Mouse (Mus musculus): ENCODE measurements at regions not wholly inside any gene's neighbourhood (a gene's known extent, or its start where the extent isn't known, plus 50 kb on each side); places are given as distances from the start of the nearest gene placed in this dataset.

- no peak for DNase-seq
These were observed 70.3 kb downstream of the Pctp start for GRCm38 (mm10) chr11:89932231-89932865.

GRCm38 (mm10) chr11:89929115-89929988 lies 73.3 kb downstream of the Pctp start:
- DNase-seq = no peak

GRCm38 (mm10) chr11:89927483-89928156 lies 75.1 kb downstream of the Pctp start:
- no peak for DNase-seq

- peak; percentile 20 for DNase-seq
These were observed 80.1 kb downstream of the Pctp start for GRCm38 (mm10) chr11:89922551-89922950.

- peak; percentile 62 for DNase-seq
These were observed 81.5 kb downstream of the Pctp start for GRCm38 (mm10) chr11:89921146-89921545.

- DNase-seq = no peak
These were observed 86.9 kb downstream of the Pctp start for GRCm38 (mm10) chr11:89915795-89916194.

- DNase-seq = no peak
These were observed 88.1 kb downstream of the Pctp start for GRCm38 (mm10) chr11:89914577-89914976.

GRCm38 (mm10) chr11:89901241-89901740 lies 101.4 kb downstream of the Pctp start:
- no peak for DNase-seq

GRCm38 (mm10) chr11:89898516-89898915 lies 104.2 kb downstream of the Pctp start:
- DNase-seq = no peak

- DNase-seq = no peak
These were observed 105.8 kb downstream of the Pctp start for GRCm38 (mm10) chr11:89896854-89897253.

GRCm38 (mm10) chr11:89871587-89871986 lies 94.1 kb upstream of the Ankfn1 start:
- no peak for DNase-seq

GRCm38 (mm10) chr11:89867575-89867974 lies 90.1 kb upstream of the Ankfn1 start:
- no peak for DNase-seq

GRCm38 (mm10) chr11:89856184-89856769 lies 78.8 kb upstream of the Ankfn1 start:
- no peak for DNase-seq

GRCm38 (mm10) chr11:89841853-89842252 lies 64.4 kb upstream of the Ankfn1 start:
- DNase-seq = no peak

- DNase-seq = peak; percentile 60
These were observed 62.3 kb upstream of the Ankfn1 start for GRCm38 (mm10) chr11:89839671-89840327.

GRCm38 (mm10) chr11:89837995-89838394 lies 60.5 kb upstream of the Ankfn1 start:
- DNase-seq = no peak

GRCm38 (mm10) chr11:89836897-89837296 lies 59.4 kb upstream of the Ankfn1 start:
- DNase-seq = no peak

- DNase-seq = no peak
These were observed 56.6 kb upstream of the Ankfn1 start for GRCm38 (mm10) chr11:89834068-89834467.

- DNase-seq = peak; percentile 23
These were observed 54.2 kb upstream of the Ankfn1 start for GRCm38 (mm10) chr11:89831577-89832110.

All from heart, postnatal 4 days (tissue).